Mouse (Mus musculus) stomach, embryonic 15.5 days (tissue): Measurements from ENCODE around the gene Mrpl45. TPM values are rescaled to one million over a fixed set of nuclear protein-coding genes. Genes with fewer than 3 reads are reported as not detected.

ENCODE experiments used
- ATAC-seq: fragments of 200-750 bp; cut with Nextera tagmentation; 2 replicates; pipeline ENCODE4 v1.8.0; 2017; ENCODE audit warnings: low read depth, moderate number of reproducible peaks, moderate TSS enrichment; ENCODE audit not compliant: insufficient read depth, low FRiP score
- H3K27ac ChIP-seq: fragments of 300-500 bp; sonication (generic); 2 replicates; pipeline ENCODE4 v1.5.1; 2015; ENCODE audit warnings: mild to moderate bottlenecking, inconsistent platforms
- H3K27me3 ChIP-seq: fragments of 300-500 bp; sonication (generic); replicated peaks from 2 replicates; pipeline ENCODE4 v1.6.1; 2015; ENCODE audit warnings: inconsistent platforms
- H3K36me3 ChIP-seq: fragments of 300-500 bp; sonication (generic); 2 replicates; pipeline ENCODE4 v1.6.1; 2015; ENCODE audit warnings: inconsistent platforms
- H3K4me1 ChIP-seq: fragments of 300-500 bp; sonication (generic); 2 replicates; pipeline ENCODE4 v1.6.1; 2015; ENCODE audit warnings: inconsistent platforms
- H3K4me2 ChIP-seq: fragments of 300-500 bp; sonication (generic); 2 replicates; pipeline ENCODE4 v1.6.1; 2015; ENCODE audit warnings: mild to moderate bottlenecking, inconsistent platforms
- H3K4me3 ChIP-seq: fragments of 300-500 bp; sonication (generic); replicated peaks from 2 replicates; pipeline ENCODE4 v1.5.1; 2015; ENCODE audit warnings: inconsistent platforms
- H3K9ac ChIP-seq: fragments of 300-500 bp; sonication (generic); 2 replicates; pipeline ENCODE4 v1.6.1; 2015; ENCODE audit warnings: inconsistent platforms
- H3K9me3 ChIP-seq: fragments of 300-500 bp; sonication (generic); 2 replicates; pipeline ENCODE4 v1.6.1; 2016; ENCODE audit warnings: inconsistent platforms
- WGBS: fragments of 180-500 bp; shearing (Covaris S2); methylation state at CpG from one replicate; pipeline ENCODE4 v1.1.7; 2015; 5-methylcytosine and 5-hydroxymethylcytosine counted together
- polyA plus RNA-seq: library from polyadenylated mRNA; unstranded; fragments of >200 nt; fragmentation: Nextera tagmentation; extraction: Ambion mirVana; gene quantifications from 2 replicates; pipeline ENCODE4 v1.2.1, GENCODE M21; 2015

Gene Mrpl45
- polyA plus RNA-seq, 1 experiment from 2014 or later = 41.5 TPM

DNA sequence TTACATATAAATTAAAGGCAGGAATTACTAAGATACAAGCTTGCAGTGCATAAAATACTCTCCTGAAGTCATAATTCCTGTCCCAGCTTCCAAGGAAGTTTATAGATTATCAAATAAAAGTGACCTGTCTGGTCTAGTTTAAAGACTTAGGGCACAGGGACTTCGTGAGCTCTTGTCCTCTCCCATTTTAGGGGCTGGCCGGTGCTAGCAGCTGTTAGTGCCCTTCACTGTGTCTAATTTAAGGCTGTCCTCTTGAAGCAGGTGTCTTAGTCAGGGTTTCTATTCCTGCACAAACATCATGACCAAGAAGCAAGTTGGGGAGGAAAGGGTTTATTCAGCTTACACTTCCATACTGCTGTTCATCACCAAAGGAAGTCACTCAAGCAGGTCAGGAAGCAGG, 57.9 kb downstream of the Mrpl45 start:
- WGBS = 84% methylated on average over 2 of the region's 2 CpGs
- H3K9ac ChIP-seq = no peak overlapping the region
- peaks cover 20% of the 10 kb centered on the region; the same call in 1 of the 2 replicates for H3K36me3 ChIP-seq
- H3K4me1 ChIP-seq = no peaks in the 10 kb centered on the region
- no peak overlapping the region for H3K4me2 ChIP-seq
- H3K27me3 ChIP-seq = no peaks in the 10 kb centered on the region
- ATAC-seq = no peak
- no peak overlapping the region for H3K4me3 ChIP-seq
- H3K27ac ChIP-seq = no peak overlapping the region
- H3K9me3 ChIP-seq = no peaks in the 10 kb centered on the region

Other genes with a start within 250 kb of the Mrpl45 start
- 0.24 TPM in 1 of 2 replicates, not detected in the other for gene Tbx21, start 200.4 kb upstream of the Mrpl45 start, polyA plus RNA-seq
- gene Tbkbp1, start 164.2 kb upstream of the Mrpl45 start, polyA plus RNA-seq = 4.1 and 5.3 TPM in 2 replicates
- gene Kpnb1, start 127.8 kb upstream of the Mrpl45 start, polyA plus RNA-seq = 47.2 and 50.2 TPM in 2 replicates
- gene Npepps, start 35.1 kb upstream of the Mrpl45 start, polyA plus RNA-seq = 80.9 and 84.7 TPM in 2 replicates
- gene Gpr179, start 36.4 kb downstream of the Mrpl45 start, polyA plus RNA-seq = 0.19 and 0.21 TPM in 2 replicates
- gene Socs7, start 46.8 kb downstream of the Mrpl45 start, polyA plus RNA-seq = 3.4 and 3.8 TPM in 2 replicates
- 6.1 and 6.2 TPM in 2 replicates for gene Arhgap23, start 99.8 kb downstream of the Mrpl45 start, polyA plus RNA-seq
- gene 4933428G20Rik, start 184.6 kb downstream of the Mrpl45 start, polyA plus RNA-seq = 0.71 and 0.89 TPM in 2 replicates